Mouse (Mus musculus) cerebellum, postnatal 36 days (tissue): ENCODE measurements around the gene Slc22a12.

ENCODE experiments used
- DNase-seq, 2 experiments: peaks; one replicate each; pipeline ENCODE4 v3.0.0; 2021 to 2022; ENCODE audit warnings: mixed read lengths in 2 of 2

Slc22a12 gene

DNA sequence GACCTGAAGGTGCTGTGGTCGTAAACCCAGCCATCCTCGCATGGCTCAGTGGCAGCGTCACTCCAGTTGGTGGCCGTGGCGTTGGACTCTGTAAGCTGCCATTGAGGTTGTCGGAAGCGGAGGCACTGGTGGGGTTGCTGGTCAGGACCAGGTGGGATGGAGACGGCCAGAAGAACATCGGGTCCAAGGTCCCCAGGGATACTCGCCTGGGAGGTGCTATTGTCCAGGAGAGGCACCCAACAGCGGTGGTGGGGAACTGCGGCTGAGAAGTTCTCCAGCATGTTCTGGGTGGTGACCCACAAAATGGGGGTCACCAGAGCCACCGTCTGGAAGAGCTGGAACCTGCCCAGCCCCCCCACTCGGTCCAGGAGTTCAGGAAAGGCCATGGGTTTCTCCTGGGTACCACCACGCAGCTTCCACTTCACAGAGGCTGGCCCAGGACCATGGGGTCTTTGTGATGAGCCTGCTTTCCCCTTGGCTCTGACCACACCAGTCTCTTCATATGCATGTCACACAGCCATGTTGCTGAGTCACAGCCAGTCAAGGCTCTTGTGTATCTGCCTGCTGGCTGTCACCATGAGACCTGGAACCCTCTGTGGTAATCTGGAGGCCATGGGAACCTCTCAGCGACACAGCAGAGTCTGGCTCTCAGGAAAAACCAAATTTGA is at the start of gene Slc22a12:
TSS of gene Slc22a12 (minus strand) at position 666 of the 668 bp plus-strand sequence.
- DNase-seq: peak; percentile 16 to 21

DNA sequence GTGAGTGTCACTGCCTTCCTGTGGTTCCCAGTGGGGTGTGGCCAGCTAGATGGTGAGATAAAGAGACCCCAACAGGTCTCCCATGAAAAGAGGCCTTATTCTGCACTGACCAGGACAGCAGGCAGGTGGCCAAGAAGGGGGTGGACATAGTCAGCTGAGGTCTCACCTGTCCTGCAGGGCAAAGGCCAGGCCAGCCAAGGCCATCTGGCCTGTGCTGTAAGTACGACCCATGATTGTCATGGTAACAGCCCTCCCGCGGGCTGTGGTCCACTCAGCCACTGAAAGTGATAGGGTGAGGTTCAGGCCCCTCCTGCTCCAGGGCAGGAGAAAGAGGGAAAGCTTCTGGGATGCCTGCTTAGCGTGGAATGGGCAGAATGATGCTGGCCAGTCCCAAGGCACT is 29.2 kb upstream of the Slc22a12 start:
- DNase-seq: peak; percentile 92 to 93

DNA sequence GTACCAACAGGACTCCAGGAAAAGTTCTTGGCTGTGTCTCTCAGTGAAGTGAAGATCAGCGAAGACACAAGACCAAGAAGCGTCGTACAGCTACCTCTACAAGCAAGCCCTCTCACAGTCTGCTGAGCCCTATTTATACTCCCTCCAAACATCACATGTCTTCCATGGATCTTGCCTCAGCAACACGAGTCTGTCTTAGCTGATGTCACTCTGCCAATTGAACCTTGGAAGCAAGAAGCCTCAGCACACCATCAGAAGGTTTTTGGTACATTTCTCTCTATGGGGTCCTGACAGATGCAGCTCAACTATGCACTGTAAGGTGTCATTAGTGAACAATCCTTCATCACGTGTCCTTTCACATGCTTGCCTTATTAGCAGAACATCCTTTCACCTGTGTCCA is 28.6 kb upstream of the Slc22a12 start:
- DNase-seq: peak in 1 of 2 experiments; percentile 59

DNA sequence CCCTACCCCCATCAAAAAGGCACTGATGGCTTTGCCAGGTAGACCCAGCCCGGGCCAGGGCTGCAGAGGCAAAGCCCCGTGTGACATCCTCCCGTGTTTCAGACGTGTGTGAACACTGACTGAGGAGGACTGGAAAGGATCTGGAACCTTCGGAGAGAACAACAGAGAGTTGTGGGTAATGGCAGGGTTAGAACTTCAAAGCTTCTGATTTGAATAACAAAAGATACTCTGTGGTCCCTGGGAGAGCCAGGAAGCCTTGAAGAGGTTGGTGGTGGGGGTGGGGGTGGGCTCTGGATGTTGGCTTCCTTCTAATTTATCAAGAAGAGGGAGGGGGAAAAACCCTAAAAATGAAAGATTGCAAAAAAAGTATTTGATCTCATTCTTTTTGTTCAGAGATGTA is 26.7 kb upstream of the Slc22a12 start:
- no peak for DNase-seq

DNA sequence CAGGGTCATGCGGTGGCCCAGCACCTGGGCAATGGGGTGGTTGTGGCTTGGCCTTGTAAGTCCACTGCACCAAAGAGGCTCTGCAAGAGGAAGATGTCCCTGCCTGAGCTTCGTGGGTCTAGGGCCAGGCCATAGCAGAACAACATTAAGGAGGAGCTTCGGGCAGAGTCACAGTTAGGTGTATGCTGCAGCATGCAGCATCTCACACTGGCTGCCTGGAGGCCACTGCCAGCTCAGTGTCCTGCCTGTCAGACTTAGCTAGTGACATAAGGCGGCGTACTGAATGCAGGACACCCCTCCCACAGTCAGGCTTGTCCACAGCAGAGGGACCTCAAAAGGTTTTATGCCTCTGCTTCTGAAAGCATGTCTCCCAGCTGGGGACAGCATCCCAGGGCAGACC is 26.2 kb upstream of the Slc22a12 start:
- DNase-seq: peak; percentile 28 to 34

DNA sequence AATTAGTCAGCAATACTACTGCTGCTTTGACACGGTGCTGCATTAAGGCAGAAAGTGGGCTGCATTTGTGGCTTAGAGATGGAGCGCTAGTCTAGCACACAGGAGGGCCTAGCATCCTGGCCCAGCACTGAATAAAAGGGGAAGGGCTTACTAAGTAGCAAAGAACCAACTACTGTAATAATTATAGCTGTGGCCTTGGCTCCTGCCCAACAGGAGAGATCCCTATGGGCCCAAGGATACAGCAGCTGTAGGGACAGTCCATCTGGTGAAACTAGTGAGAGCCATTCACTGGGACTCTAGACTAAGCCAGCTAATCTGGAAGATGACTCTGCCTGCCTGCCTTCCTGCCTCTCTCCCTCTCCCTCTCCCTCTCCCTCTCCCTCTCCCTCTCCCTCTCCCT is 23.6 kb upstream of the Slc22a12 start:
- DNase-seq: no peak

DNA sequence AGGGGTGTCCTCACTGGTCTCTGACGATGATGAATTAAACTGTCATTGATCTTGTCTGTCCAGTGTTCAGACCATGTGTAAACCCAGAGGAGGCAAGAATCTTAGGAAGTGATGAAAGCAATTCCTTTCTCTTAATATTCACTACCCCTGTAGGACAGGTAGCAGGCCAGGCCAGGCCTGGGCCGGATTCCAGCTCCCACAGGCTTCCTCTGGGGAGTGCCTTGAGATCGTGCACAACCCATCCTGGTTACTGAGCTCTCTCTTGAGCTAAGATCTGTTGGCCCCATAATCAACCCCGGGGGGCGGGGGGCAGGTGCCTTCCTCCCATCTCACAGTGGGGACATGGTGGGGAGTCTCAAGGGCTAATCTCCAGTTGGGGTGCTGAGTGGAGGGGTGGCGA is 22.3 kb upstream of the Slc22a12 start:
- DNase-seq: no peak

DNA sequence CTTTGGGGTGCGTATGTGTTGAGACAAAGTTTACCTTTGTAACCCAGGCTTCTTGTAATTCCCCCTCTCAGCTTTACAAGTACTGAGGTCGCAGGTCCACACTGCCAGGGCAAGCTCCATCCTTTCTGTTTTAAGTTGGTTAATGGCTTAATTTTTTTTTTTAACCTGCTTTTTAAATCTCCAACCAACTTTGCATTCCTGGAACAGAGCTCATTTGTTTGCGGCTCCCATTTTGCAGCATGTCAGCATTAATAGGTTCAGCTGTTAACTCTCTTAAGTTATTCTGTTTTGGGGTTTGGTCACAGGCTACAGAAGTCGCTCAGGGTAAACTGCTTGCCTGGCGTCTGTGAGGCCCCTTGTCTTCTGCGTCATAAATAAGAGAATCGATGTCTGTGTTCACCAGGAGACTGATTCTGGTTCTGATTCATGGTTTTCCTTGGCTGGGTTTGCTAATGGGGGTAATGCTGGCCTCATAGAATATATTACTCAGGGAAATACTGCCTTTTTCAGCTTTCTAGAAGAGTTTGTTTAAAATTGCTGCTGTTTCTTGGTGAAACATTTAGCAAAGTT is 17.5 kb upstream of the Slc22a12 start:
- DNase-seq: no peak

DNA sequence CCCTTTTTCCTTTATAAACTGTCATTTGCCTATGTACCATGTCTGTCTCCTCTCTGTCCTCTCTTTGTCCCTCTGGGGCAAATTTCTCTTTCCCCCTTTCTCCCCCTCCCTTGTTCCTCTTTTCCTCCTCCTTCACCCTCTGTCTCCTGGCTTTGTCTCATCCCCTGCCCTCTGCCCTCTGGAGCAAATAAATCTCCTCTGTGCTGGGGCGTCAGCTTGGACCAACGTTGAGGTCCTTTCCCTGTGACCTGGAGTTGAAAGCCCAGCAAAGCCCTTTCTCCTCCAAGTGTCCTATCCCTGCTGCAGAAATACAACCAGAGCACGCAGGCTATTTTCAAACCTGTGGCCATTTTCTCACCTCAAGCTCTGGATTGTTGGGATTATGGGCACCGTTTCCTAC is 16.7 kb upstream of the Slc22a12 start:
- DNase-seq: no peak

DNA sequence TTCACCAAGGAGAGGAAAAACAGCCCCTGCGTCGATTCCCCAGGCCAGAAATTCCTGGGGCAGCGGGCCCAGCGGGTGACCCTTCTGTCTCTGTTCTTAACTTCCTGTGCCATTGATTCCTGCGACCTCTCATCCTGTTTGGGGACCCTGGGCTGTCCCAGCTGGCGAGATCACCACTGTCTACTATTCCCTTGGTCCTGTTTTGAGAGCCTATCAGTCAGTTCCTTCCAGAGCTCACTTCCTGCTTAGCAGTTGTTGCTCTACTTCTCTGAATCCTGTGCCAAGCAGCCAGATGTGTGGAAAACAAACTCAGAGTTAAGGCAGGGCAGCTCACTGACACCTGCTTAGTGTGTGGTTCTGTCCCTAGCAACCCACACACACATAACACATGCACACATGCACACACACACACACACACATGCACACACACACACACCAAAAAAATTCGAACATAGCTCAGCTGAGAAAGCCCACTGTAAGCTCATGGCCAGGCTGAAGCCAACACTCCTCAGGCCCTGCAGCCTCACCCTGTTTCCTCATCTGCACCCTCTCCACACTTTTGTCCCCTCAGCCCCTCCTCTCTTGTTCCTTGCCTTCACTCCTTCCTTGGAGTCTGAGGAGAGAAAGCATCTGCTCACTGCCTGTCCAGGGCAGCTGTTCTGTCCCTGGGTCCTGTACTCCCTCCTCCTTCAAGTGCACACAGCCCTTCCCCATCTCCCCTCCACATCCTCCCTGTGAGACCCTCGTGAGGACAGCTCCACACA is 11.2 kb upstream of the Slc22a12 start:
- peak in 1 of 2 experiments; percentile 3 for DNase-seq

DNA sequence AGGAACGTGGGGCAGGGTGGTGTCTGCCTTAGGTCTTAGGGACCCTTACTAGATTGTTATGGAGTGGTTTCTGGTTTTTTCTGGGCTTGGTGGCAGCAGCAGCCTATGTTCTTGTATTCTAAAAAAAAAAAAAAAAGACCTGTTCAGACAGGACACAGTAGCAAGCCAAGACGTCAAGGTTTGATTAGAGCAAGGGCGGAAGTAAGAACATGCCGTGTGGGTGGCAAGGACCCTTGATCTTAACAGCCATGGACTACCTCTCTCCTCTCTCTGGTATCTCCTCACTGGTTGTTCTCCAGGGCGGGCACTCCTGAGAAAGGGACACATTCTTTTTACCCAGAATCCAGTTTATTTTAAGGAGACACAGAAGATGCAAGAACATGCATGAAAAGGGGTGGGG is 10.3 kb upstream of the Slc22a12 start:
- peak in 1 of 2 experiments; percentile 3 for DNase-seq

DNA sequence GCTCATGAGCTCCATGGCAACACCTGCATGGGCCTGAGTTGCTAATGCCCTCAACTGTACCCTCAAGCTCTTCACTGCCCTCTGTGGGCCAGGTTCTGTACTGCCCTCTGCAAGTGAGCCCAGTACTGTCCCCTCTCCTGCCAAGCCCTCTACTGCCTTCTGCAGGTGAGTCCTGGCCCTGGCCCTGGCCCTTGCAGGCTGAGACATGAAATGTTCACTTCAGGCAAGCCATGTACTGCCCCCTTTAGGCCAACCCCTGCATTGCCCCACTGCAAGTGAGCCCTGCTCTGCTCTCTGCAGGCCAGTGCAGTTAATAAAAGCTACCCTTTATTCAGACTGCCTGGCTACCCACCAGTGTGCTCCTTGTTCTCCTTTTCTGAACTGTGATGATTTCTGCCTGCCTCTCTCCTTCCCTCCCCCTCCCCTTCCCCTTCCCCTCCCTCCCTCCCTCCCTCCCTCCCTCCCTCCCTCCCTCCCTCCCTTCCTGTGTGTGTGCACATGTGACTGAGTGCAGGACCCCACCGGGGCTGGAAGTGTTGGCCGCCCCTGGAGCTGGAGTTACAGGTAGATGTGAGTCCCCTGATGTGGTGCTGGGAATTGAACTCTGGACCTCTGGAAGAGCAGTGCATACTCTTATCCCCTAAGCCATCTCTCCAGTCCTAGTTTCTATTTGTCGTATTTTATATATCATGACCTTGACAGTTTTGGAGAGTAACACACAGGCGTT is 9.6 kb upstream of the Slc22a12 start:
- DNase-seq: peak; percentile 70 to 78

DNA sequence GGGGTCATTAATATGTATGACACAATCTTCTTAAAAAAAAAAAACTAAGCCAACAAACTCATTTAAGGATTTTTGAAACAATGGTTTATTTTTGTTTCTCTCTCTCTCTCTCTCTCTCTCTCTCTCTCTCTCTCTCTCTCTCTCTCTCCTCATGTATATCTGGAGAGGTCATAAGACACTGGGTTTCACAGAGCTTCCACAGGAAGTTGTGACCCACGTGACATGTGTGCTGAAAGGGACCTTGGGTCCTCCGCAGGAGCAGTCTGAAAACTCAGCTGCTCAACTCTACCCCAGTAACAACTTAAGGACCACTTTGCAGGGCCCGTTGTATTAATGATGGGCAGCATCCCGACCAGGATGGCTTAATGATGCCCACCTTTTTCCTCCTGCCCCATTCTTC is 8.4 kb upstream of the Slc22a12 start:
- DNase-seq: no peak

DNA sequence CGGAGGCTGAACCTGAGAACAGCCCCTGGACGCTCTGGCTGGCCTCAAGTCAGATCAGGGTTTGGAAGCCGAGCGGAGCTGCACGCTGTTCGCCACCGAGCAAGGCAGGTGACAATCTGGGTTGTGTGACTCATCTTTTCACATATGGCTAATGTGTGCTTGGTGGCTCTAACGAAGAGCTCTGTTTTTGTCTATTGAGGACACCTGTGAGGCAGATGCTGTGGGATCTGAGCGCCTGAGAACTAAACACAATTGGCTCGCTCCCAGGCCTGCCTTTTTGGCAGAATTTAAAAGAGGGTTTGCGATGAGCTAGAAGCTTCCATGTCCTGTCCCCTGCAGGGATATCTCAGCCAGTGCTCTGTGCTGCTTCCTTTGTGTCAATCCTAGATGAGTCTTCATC is 6.7 kb upstream of the Slc22a12 start:
- DNase-seq: peak; percentile 90 to 91

DNA sequence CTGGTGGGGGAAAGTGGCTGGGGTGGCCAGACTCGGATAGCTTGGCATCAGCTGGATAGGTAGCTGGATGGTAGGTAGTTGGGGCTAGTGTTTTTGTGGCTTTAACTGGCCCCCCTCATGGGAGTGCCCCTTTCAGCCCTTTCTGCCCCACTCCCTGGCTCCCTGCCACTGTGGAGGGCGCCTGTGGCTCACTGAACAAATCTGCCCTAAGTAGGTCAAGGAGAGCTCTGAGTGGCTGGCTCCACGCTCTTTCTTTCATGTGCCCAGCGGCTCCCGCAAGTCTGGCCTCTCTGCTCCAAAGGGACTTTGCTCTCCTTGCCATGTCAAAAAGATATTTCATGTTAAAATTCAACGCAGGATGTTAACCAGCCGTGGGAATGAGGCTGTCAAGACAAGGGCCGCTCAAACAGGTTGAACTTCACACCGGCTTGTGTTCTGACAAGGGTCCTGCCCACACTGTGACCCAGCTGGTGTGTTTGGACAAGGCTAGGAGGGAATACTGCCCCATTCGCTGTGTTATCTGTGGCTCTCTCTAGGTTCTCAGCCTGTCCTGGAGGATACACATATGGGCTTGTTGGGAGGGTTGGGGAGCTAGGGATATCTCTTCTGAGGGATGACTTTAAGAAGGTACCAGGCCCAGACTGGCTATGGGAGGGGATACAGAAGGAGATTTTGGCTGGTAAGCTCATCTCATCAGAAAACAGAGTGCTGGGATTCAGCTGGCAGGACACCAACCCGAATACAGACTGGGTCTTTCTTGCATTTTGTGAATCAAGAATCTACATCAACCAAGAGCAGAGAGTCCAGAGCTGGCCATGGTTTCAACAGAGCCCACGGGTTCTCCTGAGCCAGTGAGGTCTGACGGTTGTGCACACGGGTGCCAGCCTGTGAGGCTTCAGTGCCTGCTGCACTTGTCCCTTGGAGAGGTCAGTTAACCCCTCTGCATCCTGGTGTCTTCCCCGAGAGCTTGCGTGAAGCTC is 5.9 kb upstream of the Slc22a12 start:
- DNase-seq: peak; percentile 58 to 59

DNA sequence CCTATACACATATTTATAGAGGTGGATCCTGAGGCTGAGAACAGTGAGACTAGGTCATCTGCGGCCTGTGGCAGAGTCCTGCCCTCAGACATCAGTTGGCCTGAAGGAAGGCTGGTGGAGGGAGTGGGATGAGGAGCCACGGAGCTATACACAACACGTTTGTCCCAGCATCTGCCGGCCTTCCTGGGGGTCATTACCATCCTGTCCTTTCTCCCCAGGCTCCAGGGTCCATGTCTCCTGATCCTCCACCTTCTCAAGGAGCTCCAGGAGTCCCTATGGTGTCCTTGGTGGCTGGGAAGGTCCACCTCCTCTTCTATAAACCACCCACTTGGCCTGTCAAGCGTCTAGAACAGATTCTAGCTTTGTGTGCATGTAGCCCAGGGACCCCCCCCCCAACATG is 5.0 kb upstream of the Slc22a12 start:
- DNase-seq: peak; percentile 6 to 21

DNA sequence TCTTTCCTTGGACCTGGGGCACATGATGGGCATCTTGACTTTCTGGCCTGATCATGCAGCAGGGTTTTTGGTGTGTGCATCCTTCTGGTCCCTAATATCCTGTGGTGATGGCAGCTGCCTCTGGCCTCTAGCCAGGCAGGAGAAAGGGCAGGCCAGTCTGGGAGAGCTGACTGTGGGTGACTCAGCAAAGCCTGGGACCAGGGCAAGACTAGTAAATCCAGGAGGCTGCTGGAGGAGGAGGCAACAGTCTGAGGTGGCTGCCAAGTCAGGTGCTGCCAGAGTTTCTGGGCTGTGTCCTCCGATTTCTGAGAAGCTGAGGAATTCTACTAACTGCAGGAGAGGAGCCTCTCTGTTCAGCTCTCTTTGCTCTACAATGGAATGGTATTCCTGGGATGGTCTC is 3.3 kb upstream of the Slc22a12 start:
- peak; percentile 92 to 93 for DNase-seq

DNA sequence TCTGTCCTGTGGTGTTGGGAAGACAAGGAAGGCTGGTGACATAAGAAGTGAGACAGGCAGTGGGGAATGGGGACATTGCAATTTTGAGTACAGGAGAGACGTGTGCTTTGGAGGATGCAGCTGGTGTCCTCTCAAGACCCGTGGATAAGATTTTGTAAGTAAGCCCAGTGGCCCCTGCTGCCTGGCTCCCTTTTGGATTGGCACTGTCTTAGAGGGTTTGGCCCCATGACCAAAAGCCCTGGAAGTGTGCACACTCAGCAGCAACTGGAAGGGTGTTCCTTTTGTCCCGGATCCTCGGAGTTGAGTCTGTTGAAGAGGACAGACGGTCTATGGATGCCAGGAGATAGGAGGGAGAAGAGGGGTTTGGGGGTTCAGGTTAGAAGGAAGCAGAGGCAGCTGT is 2.6 kb upstream of the Slc22a12 start:
- DNase-seq: peak in 1 of 2 experiments; percentile 5

DNA sequence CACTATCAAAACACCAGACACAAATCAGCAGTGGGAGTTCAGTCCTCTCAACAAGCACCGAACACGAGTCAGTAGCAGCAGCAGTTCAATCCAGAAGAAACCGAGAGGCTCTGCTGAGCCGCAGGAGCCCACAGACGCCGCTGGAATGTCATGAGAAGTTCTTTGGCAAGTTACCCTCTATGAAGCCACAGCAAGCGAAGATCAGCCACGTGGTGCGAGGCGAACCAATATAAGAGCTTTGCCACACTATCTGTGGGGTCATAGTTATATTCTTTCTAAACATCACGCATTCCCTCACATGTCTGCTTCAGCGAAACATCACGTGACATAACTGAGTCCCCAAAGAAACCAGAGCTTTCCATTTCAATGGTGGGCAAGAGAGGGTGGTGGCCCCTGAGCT is 1.9 kb upstream of the Slc22a12 start:
- DNase-seq: peak in 1 of 2 experiments; percentile 7

DNA sequence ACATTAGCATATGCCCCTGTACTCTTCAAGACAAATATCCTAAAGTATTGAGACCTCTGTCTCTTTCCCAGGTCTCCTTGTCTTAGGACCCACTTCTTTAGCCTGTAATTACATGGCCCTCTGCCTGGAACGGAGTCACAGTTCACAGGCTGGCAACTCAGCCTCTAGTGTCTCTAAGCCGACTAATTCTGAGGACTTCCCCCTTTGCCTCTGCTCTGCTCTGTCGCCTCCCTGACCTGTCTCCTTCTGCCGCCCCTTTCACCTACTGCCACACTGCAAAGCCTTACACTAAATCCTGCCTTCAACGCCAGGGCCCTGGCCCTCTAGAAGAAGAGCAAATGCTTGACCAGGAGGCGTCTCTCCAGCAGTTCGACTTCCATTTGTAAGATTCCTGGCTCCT is 686 bp upstream of the Slc22a12 start:
- DNase-seq: peak; percentile 5 to 12

DNA sequence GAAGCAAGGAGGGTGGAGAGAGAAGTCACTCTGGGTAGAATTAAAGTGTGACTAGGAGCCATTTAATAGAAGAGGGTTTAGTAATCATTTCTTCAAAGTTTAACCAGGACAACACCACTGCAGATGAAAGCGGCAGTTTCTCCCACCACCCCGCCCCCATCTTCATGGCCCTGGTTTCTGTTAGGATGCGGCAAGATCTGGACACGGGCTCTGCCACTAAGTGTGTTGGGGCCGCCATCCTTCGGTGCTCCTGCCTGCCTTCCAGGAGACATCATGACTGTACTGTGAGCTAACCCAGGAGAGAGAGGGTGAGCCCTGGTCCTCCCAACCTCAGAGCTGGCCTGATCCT is 177 bp upstream of the Slc22a12 start:
- DNase-seq: peak; percentile 6 to 14

DNA sequence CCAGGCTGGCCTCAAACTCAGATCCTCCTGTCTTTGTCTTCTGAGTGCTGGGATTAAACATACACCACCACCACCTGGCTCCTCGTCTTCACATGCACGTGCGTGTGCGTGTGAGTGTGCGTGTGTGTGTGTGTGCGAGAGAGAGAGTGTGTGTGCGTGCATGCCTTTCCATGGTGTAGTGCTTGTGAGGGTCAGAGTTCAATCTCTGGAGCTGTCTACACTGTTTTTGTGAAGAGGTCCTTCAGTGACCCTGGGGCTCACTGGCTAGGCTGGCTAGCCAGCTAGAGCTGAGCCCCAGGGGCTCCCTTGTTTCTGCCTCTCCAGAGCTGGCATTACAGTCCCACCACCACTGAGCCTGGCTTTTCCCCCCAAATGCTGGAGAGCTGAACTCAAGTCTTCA is 1.3 kb downstream of the Slc22a12 start:
- peak in 1 of 2 experiments; percentile 5 for DNase-seq
